Mouse (Mus musculus) heart, postnatal 0 days (tissue): ENCODE measurements around the gene Specc1.

Experiments
- CTCF ChIP-seq: IDR thresholded peaks from 2 replicates; pipeline ENCODE4 v1.5.1; 2016; ENCODE audit warnings: antibody characterized with exemption, control low read depth, low read depth
- EP300 ChIP-seq: IDR thresholded peaks from 2 replicates; pipeline ENCODE4 v1.6.1; 2016; ENCODE audit warnings: antibody characterized with exemption, low read depth

DNA sequence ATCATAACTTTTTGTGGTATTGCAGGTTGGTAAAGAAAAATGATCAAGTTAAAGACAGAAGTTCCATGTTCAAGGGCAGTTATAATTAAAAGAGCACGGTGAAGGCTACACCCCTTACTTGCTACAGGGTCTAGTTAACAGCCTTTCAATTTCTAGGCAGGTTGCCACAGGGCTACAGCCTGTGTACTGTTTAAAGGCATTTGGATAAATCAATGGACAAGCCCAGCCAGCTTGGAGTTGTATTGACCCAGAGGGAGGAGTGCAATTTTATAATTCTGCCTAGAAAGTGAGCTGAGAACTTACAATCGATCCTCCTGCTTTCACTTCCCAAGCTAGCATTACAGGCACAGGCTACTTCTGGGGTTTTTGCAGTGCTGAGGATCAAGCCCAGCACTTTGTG lies 123.9 kb downstream of the Specc1 start:
- TF ChIP-seq CTCF (no peak), EP300 (no peak)
